Mouse (Mus musculus) cortical plate, adult 2 months (tissue): ENCODE data around the gene Zfp995. TPM values are rescaled to one million over a fixed set of nuclear protein-coding genes. Genes with fewer than 3 reads are reported as not detected.
"Not testable (repeated sequence)": the region's sequence is repeated elsewhere in the genome, so short reads cannot be mapped to it uniquely, and the experiment has no call there.

Source experiments
- H3K27ac ChIP-seq: fragments of 200-500 bp; 2 replicates; pipeline ENCODE4 v1.5.1; 2012; ENCODE audit warnings: low read length, control low read depth, inconsistent platforms; ENCODE audit not compliant: insufficient read depth
- H3K4me1 ChIP-seq: fragments of 200-500 bp; 2 replicates; pipeline ENCODE4 v1.6.1; 2011; ENCODE audit warnings: low read length; ENCODE audit not compliant: control insufficient read depth, insufficient read depth
- H3K4me3 ChIP-seq: fragments of 200-500 bp; 2 replicates; pipeline ENCODE4 v1.5.1; 2011; ENCODE audit warnings: mild to moderate bottlenecking, low read length, control low read depth; ENCODE audit not compliant: insufficient read depth
- CTCF ChIP-seq: fragments of 200-500 bp; IDR thresholded peaks from 2 replicates; pipeline ENCODE4 v1.5.1; 2011; ENCODE audit warnings: mild to moderate bottlenecking, control low read depth, low read length; ENCODE audit not compliant: insufficient read depth; ENCODE audit errors: extremely low read depth
- POLR2A ChIP-seq: fragments of 200-500 bp; IDR thresholded peaks from 2 replicates; pipeline ENCODE4 v1.6.1; 2011; ENCODE audit warnings: mild to moderate bottlenecking, low read length, control low read depth; ENCODE audit not compliant: insufficient read depth; ENCODE audit errors: extremely low read depth
- polyA plus RNA-seq: library from polyadenylated mRNA; depleted of rRNA; stranded (reverse); fragments of >200 nt; gene quantifications from 2 replicates; pipeline ENCODE4 v1.2.3, GENCODE M21; 2012; rRNA removed

The Zfp995 gene
- 3.5 and 5.1 TPM in 2 replicates for polyA plus RNA-seq

GRCm38 (mm10) chr17:21909456-21910052 is at the start of gene Zfp995:
TSS of gene Zfp995 (minus strand) at chr17:21909926.
- peak within 1 kb of the TSS; percentile 60 for H3K4me3 ChIP-seq
- H3K27ac ChIP-seq: not testable (repeated sequence)

GRCm38 (mm10) chr17:21909039-21909438 is 687 bp downstream of the Zfp995 start:
- no peak overlapping the region for H3K27ac ChIP-seq
- no peaks in the 10 kb centered on the region for H3K4me1 ChIP-seq
- peak overlapping the region; percentile 60 for H3K4me3 ChIP-seq
- TF ChIP-seq CTCF (no peak), POLR2A (no peak)

More at GRCm38 (mm10) chr17:21909456-21910052, at the start of gene Zfp995:
- H3K4me1 ChIP-seq: not testable (repeated sequence)

- Histone ChIP-seq H3K4me3 (no peak overlapping the region), H3K4me1 (no peaks in the 10 kb centered on the region), H3K27ac (no peak overlapping the region)
- TF ChIP-seq POLR2A (no peak), CTCF (no peak)
Measured at GRCm38 (mm10) chr17:21871256-21871655, 38.5 kb downstream of the Zfp995 start.

GRCm38 (mm10) chr17:21846322-21846582 is 63.5 kb downstream of the Zfp995 start:
- H3K27ac ChIP-seq, H3K4me1 ChIP-seq, H3K4me3 ChIP-seq: not testable (repeated sequence)

GRCm38 (mm10) chr17:21845545-21846321 is 64.0 kb downstream of the Zfp995 start, which contains the start of gene Zfp820:
TSS of gene Zfp820 (minus strand) at chr17:21845772.
- no peaks in the 10 kb centered on the region for H3K4me1 ChIP-seq

GRCm38 (mm10) chr17:21838510-21838909 is 71.2 kb downstream of the Zfp995 start:
- Histone ChIP-seq H3K4me3 (no peak overlapping the region), H3K4me1 (no peaks in the 10 kb centered on the region), H3K27ac (no peak overlapping the region)
- TF ChIP-seq CTCF: no peak
- no peak for TF ChIP-seq POLR2A

More at GRCm38 (mm10) chr17:21845545-21846321, 64.0 kb downstream of the Zfp995 start, which contains the start of gene Zfp820:
- Histone ChIP-seq H3K27ac (no peak within 1 kb of the TSS), H3K4me3 (peak within 1 kb of the TSS; percentile 27; the same call in 1 of the 2 replicates)
- TF ChIP-seq POLR2A: no peak
- TF ChIP-seq CTCF: no peak

Other genes starting within 250 kb of the Zfp995 start
- 2.3 and 5.4 TPM in 2 replicates for gene Gm10226, start 218.1 kb downstream of the Zfp995 start, polyA plus RNA-seq
- gene Zfp760, start 202.2 kb downstream of the Zfp995 start, polyA plus RNA-seq: 5.8 TPM in 2 replicates
- gene Zfp229, start 179.1 kb downstream of the Zfp995 start, polyA plus RNA-seq: 1.1 and 1.5 TPM in 2 replicates
- gene Zfp820, start 64.2 kb downstream of the Zfp995 start, polyA plus RNA-seq: 0.40 and 0.48 TPM in 2 replicates
- gene Zfp942, start 52.5 kb upstream of the Zfp995 start, polyA plus RNA-seq: 9.0 and 9.3 TPM in 2 replicates
- 16.8 and 17.1 TPM in 2 replicates for gene Zfp943, start 52.6 kb upstream of the Zfp995 start, polyA plus RNA-seq